Mouse (Mus musculus) adrenal gland, postnatal 14 days (tissue): ENCODE results near the gene Olfr8. TPM values are rescaled to one million over a fixed set of nuclear protein-coding genes. Genes with fewer than 3 reads are reported as not detected.
"Not testable (repeated sequence)": the region's sequence is repeated elsewhere in the genome, so short reads cannot be mapped to it uniquely, and the experiment has no call there.

ENCODE experiments used
- DNase-seq: peaks from one replicate; pipeline ENCODE4 v3.0.0; 2021; ENCODE audit warnings: mixed read lengths
- long read RNA-seq, 2 experiments: library from polyadenylated mRNA; stranded (forward); transcript quantifications; one replicate each; pipeline ENCODE4 v2.0.0; 2021
- total RNA-seq: library from RNA; stranded (reverse); gene quantifications from 2 replicates; pipeline ENCODE4 v1.2.3, GENCODE M21; 2021

Gene Olfr8
- total RNA-seq = not detected in 2 replicates
- long read RNA-seq, experiment 1 = 0 reads
- long read RNA-seq, experiment 2 = 0 reads

DNA sequence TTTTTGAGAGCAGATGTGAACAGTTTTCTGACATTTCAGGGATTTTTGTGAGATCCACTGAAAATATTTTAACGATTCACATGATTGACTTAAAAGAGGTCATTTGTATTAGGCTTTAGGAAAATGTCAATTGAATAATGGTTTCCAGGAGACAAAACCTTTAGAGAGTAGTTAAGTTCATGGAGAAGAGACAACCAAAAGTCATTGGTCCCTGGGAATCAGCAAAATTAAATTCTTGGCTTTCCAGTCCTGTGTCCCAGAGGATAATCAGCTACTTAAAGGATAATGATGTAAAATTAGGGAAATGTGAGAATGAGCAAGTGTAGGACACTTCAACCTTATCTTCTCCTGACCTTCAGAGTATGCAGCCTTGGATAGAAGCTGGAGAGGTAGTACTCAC, at the start of gene Olfr8:
Olfr8 (plus strand) TSS at position 301 of the 400 bp plus-strand sequence.
- not testable (repeated sequence) for DNase-seq

DNA sequence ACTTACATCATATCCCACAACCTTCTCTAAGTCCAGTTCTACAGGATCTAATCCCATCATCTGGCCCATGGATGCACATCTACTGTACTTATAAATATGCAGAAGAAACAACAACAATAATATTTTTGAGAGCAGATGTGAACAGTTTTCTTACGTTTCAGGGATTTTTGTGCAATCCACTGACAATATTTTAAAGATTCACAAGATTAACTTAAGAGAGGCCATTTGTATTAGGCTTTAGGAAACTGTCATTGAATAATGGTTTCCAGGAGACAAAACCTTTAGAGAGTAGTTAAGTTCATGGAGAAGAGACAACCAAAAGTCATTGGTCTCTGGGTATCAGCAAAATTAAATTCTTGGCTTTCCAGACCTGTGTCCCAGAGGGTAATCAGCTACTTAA, 37.6 kb upstream of the Olfr8 start, which contains the start of gene Olfr1354:
Olfr1354 (plus strand) TSS at position 301 of the 400 bp plus-strand sequence.
- DNase-seq = not testable (repeated sequence)

DNA sequence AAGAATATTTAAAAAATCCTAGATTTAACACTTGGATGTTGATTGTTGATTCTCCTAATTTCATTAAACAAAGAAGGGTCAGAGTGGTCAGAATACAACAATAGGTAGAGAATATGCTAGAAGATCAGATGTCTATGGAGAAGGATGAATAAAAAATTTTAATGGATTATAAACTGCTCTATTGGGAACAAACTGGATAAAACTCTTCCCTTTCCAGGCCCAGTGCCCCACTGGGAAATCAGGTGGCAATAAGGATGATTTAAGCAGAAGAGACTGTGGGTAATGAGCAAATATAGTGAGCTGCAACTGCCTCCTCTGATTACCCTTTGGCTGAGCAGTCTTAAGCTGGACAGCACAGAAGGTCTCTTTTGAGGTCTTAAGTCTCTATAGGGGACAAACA, 12.6 kb downstream of the Olfr8 start, which contains the start of gene Olfr1353:
Olfr1353 (plus strand) TSS at position 301 of the 400 bp plus-strand sequence.
- DNase-seq = not testable (repeated sequence)

DNA sequence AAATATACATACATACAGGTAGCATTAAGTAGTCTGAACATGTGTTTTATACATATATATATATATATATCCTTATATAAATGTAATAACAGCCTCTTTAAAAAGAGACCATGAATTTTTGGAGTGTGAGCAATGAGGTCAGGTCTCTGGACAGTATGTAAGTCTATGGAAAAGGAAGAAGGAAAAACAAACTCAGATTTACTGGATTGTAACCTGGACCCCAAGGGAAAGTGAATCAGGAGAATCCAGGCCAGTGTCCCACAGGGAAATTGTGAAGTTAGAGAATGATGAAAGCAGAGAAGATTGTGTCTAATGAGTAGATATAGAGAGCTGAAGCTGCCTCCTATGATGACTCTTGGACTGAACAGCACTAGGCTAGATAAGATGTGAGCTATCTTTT, 30.3 kb downstream of the Olfr8 start, which contains the start of gene Olfr1352:
Olfr1352 (plus strand) TSS at position 301 of the 400 bp plus-strand sequence.
- DNase-seq = no peak

Other genes starting within 250 kb of the Olfr8 start
- not detected in 2 replicates for gene Casp14, start 232.3 kb upstream of the Olfr8 start, total RNA-seq
- not detected in 2 replicates for gene Ccdc105, start 197.6 kb upstream of the Olfr8 start, total RNA-seq
- 0.15 and 0.64 TPM in 2 replicates for gene Slc1a6, start 170.1 kb upstream of the Olfr8 start, total RNA-seq
- not detected in 2 replicates for gene Olfr1356, start 98.5 kb upstream of the Olfr8 start, total RNA-seq
- gene Olfr1355, start 75.1 kb upstream of the Olfr8 start, total RNA-seq = not detected in 2 replicates
- gene Olfr1354, start 37.5 kb upstream of the Olfr8 start, total RNA-seq = not detected in 2 replicates
- not detected in 2 replicates for gene Olfr1353, start 12.7 kb downstream of the Olfr8 start, total RNA-seq
- gene Olfr1352, start 30.4 kb downstream of the Olfr8 start, total RNA-seq = not detected in 2 replicates
- not detected in 2 replicates for gene Olfr1351, start 61.8 kb downstream of the Olfr8 start, total RNA-seq
- not detected in 2 replicates for gene Olfr57, start 78.1 kb downstream of the Olfr8 start, total RNA-seq
- 14.4 and 18.8 TPM in 2 replicates for gene 2610008E11Rik, start 147.0 kb downstream of the Olfr8 start, total RNA-seq
- not detected in 2 replicates for gene Vmn2r80, start 198.1 kb downstream of the Olfr8 start, total RNA-seq